Mouse (Mus musculus) left cerebral cortex, postnatal 14 days (tissue): ENCODE results near the gene Baiap2l2. TPM values are rescaled to one million over a fixed set of nuclear protein-coding genes. Genes with fewer than 3 reads are reported as not detected.

Experiments used
- DNase-seq, 2 experiments: peaks; one replicate each; pipeline ENCODE4 v3.0.0; 2021 to 2022; ENCODE audit warnings: low spot score in 2 of 2, mixed read lengths in 1 of 2
- intact Hi-C: fragments of 180-260 bp; cut with DNase I; formaldehyde crosslinking; loops from one replicate; pipeline ENCODE4 v1.15.1; 2025
- total RNA-seq, 2 experiments: library from RNA; stranded (reverse); gene quantifications; 2 replicates each; pipeline ENCODE4 v1.2.3; 2021

Gene Baiap2l2
- total RNA-seq, 2 experiments from 2014 or later, result 3.3 to 7.0 TPM

GRCm38 (mm10) chr15:79268521-79268920 is 16.8 kb downstream of the Baiap2l2 start:
- no peak for DNase-seq
- intact Hi-C loops, result no loop called here

GRCm38 (mm10) chr15:79265384-79265783 is 20.0 kb downstream of the Baiap2l2 start:
- intact Hi-C loops, result no loop called here
- DNase-seq, result no peak

- DNase-seq, result no peak
- intact Hi-C loops, result no loop called here
Observed at GRCm38 (mm10) chr15:79263726-79264125, 21.6 kb downstream of the Baiap2l2 start.

GRCm38 (mm10) chr15:79262786-79263309 is 22.5 kb downstream of the Baiap2l2 start:
- intact Hi-C loops, result no loop called here

GRCm38 (mm10) chr15:79262375-79262774 is 23.0 kb downstream of the Baiap2l2 start:
- DNase-seq, result no peak
- intact Hi-C loops, result no loop called here

More at GRCm38 (mm10) chr15:79262786-79263309, 22.5 kb downstream of the Baiap2l2 start:
- no peak for DNase-seq

- no peak for DNase-seq
- intact Hi-C loops, result no loop called here
Observed at GRCm38 (mm10) chr15:79261757-79262156, 23.6 kb downstream of the Baiap2l2 start.

GRCm38 (mm10) chr15:79261095-79261725 is 24.1 kb downstream of the Baiap2l2 start:
- DNase-seq, result peak; percentile 37 to 61
- intact Hi-C loops, result no loop called here

- intact Hi-C loops, result no loop called here
- DNase-seq, result no peak
Observed at GRCm38 (mm10) chr15:79258521-79258920, 26.8 kb downstream of the Baiap2l2 start.

GRCm38 (mm10) chr15:79254661-79255060 is 30.7 kb downstream of the Baiap2l2 start, which contains the start of gene Slc16a8:
Slc16a8 (minus strand) TSS chr15:79254761.
- intact Hi-C loops, result no loop called here
- DNase-seq, result no peak

GRCm38 (mm10) chr15:79252580-79252979 is 32.8 kb downstream of the Baiap2l2 start:
- no peak for DNase-seq
- intact Hi-C loops, result no loop called here

GRCm38 (mm10) chr15:79251781-79252491 is 33.4 kb downstream of the Baiap2l2 start:
- intact Hi-C loops, result no loop called here
- peak; percentile 41 to 46 for DNase-seq

GRCm38 (mm10) chr15:79251168-79251567 is 34.2 kb downstream of the Baiap2l2 start:
- no peak for DNase-seq
- intact Hi-C loops, result no loop called here

GRCm38 (mm10) chr15:79250236-79250635 is 35.1 kb downstream of the Baiap2l2 start:
- DNase-seq, result no peak
- intact Hi-C loops, result no loop called here

- intact Hi-C loops, result no loop called here
- no peak for DNase-seq
Observed at GRCm38 (mm10) chr15:79245321-79245720, 40.0 kb downstream of the Baiap2l2 start.

GRCm38 (mm10) chr15:79244071-79244893 is 41.1 kb downstream of the Baiap2l2 start:
- intact Hi-C loops, result no loop called here
- DNase-seq, result no peak

GRCm38 (mm10) chr15:79243234-79244042 is 41.9 kb downstream of the Baiap2l2 start:
- peak; percentile 99 to 100 for DNase-seq
- intact Hi-C loops, result loop anchor here (2.0 kb wide), 1 partner anchor 223 kb away; no protein-coding TSS in a partner anchor

GRCm38 (mm10) chr15:79242574-79243233 is 42.6 kb downstream of the Baiap2l2 start:
- intact Hi-C loops, result loop anchor here (2.0 kb wide), 1 partner anchor 224 kb away; no protein-coding TSS in a partner anchor
- DNase-seq, result peak in 1 of 2 experiments; percentile 38

- intact Hi-C loops, result no loop called here
- no peak for DNase-seq
Observed at GRCm38 (mm10) chr15:79238036-79238435, 47.3 kb downstream of the Baiap2l2 start.
